In the genomic region with DNA sequence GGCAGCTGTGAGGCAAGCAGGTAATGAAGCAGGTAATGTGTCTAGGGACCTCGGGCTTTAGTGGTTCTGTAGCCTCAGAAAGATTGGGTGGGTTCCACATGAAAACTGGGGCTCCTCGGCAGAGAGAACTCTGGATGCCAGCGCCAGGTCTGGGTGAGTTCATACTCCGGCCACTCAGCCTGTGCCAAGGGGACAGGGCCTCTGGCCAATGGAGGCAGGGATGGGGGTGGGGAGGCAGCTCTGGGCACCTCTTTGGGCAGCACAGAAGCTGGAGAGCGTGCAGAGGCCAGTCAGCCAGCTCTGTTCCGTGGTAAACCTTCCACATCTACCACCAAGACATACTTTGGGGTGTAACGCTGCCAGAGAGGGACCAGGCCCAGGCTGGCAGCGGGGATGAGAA, we compare ENCODE assay signal across 17 mouse cellular contexts. TPM values are rescaled to one million over a fixed set of nuclear protein-coding genes. Genes with fewer than 3 reads are reported as not detected.
DNase-seq lines count a peak whose midpoint lies in the region; ATAC-seq lines count a peak whose summit lies in the region.
"Had no signal": no experiment of that assay in that cellular context is flagged by ENCODE, and none has a peak within 500 bp of the region (broad histone marks: within the 10 kb centered on the region; RNA-seq: fewer than 3 reads in every experiment).

No protein-coding gene starts in this region.

- H3K27ac ChIP-seq in hindbrain, embryonic 16.5 days (ENCODE audit: low read depth, low read length) = no peak overlapping the region
- no peak overlapping the region for H3K27ac ChIP-seq in hindbrain, embryonic 13.5 days
- no peak overlapping the region for H3K27ac ChIP-seq in neural tube, embryonic 13.5 days (replicated peaks)
- H3K27ac ChIP-seq in neural tube, embryonic 15.5 days (replicated peaks) = no peak overlapping the region
- H3K27ac ChIP-seq: embryonic facial prominence, embryonic 15.5 days; forebrain, embryonic 15.5 days; limb, embryonic 13.5 days; neural tube, embryonic 12.5 days had no signal

- DNase-seq in cerebellum, adult 8-10 months = peak; percentile 19
- no peak for DNase-seq in cerebellum, adult 11 months
- DNase-seq in layer of hippocampus, postnatal 36 days = peak; percentile 66 to 67
- DNase-seq in MN1 (ENCODE audit: low spot score) = no peak
- DNase-seq: B cell, adult 2 months; kidney, adult 9 months; lung, adult 18-20 months; lung, postnatal 4 days; thymus, adult 18-20 months had no signal

- H3K27me3 ChIP-seq in hindbrain, embryonic 16.5 days (replicated peaks; ENCODE audit: control insufficient read depth, insufficient read depth, low read length) = no peaks in the 10 kb centered on the region
- no peaks in the 10 kb centered on the region; the same call in 1 of the 2 replicates for H3K27me3 ChIP-seq in hindbrain, embryonic 13.5 days
- H3K27me3 ChIP-seq in neural tube, embryonic 13.5 days = no peaks in the 10 kb centered on the region
- H3K27me3 ChIP-seq in neural tube, embryonic 15.5 days (replicated peaks) = no peaks in the 10 kb centered on the region
- H3K27me3 ChIP-seq: embryonic facial prominence, embryonic 15.5 days; forebrain, embryonic 15.5 days; limb, embryonic 13.5 days; neural tube, embryonic 12.5 days had no signal

- no peaks in the 10 kb centered on the region for H3K36me3 ChIP-seq in hindbrain, embryonic 16.5 days (ENCODE audit: control insufficient read depth, insufficient read depth, low read length)
- no peaks in the 10 kb centered on the region for H3K36me3 ChIP-seq in hindbrain, embryonic 13.5 days
- H3K36me3 ChIP-seq in neural tube, embryonic 13.5 days = no peaks in the 10 kb centered on the region
- no peaks in the 10 kb centered on the region for H3K36me3 ChIP-seq in neural tube, embryonic 15.5 days
- H3K36me3 ChIP-seq: forebrain, embryonic 15.5 days; neural tube, embryonic 12.5 days had no signal

- peaks cover 12% of the 10 kb centered on the region for H3K4me1 ChIP-seq in hindbrain, embryonic 16.5 days (ENCODE audit: control insufficient read depth, insufficient read depth, low read depth, low read length)
- H3K4me1 ChIP-seq in hindbrain, embryonic 13.5 days (replicated peaks) = peaks cover 32% of the 10 kb centered on the region
- peaks cover 32% of the 10 kb centered on the region for H3K4me1 ChIP-seq in neural tube, embryonic 13.5 days (replicated peaks)
- H3K4me1 ChIP-seq in neural tube, embryonic 15.5 days = peaks cover 29% of the 10 kb centered on the region

- ATAC-seq in hindbrain, embryonic 16.5 days = no peak
- ATAC-seq in hindbrain, embryonic 13.5 days (ENCODE audit: low FRiP score) = no peak
- no peak for ATAC-seq in neural tube, embryonic 13.5 days (ENCODE audit: low read depth)
- no peak for ATAC-seq in neural tube, embryonic 15.5 days (ENCODE audit: low FRiP score)
- ATAC-seq: forebrain, embryonic 15.5 days had no signal

- no peaks in the 10 kb centered on the region for H3K9me3 ChIP-seq in hindbrain, embryonic 16.5 days (ENCODE audit: control insufficient read depth, low read length)
- no peaks in the 10 kb centered on the region for H3K9me3 ChIP-seq in hindbrain, embryonic 13.5 days
- no peaks in the 10 kb centered on the region for H3K9me3 ChIP-seq in neural tube, embryonic 13.5 days
- no peaks in the 10 kb centered on the region for H3K9me3 ChIP-seq in neural tube, embryonic 15.5 days (replicated peaks)
- H3K9me3 ChIP-seq: embryonic facial prominence, embryonic 15.5 days; forebrain, embryonic 15.5 days; limb, embryonic 13.5 days; neural tube, embryonic 12.5 days had no signal

- H3K4me3 ChIP-seq in hindbrain, embryonic 16.5 days (ENCODE audit: low read length) = no peak overlapping the region
- H3K4me3 ChIP-seq in hindbrain, embryonic 13.5 days = no peak overlapping the region
- no peak overlapping the region for H3K4me3 ChIP-seq in neural tube, embryonic 13.5 days
- H3K4me3 ChIP-seq in neural tube, embryonic 15.5 days (replicated peaks) = no peak overlapping the region
- H3K4me3 ChIP-seq: embryonic facial prominence, embryonic 15.5 days; forebrain, embryonic 15.5 days; limb, embryonic 13.5 days; neural tube, embryonic 12.5 days had no signal

- WGBS in hindbrain, embryonic 16.5 days = 83% methylated on average over 8 of the region's 8 CpGs
- 89% methylated on average over 8 of the region's 8 CpGs for WGBS in hindbrain, embryonic 13.5 days
- 83% methylated on average over 8 of the region's 8 CpGs for WGBS in neural tube, embryonic 13.5 days
- 85% methylated on average over 8 of the region's 8 CpGs for WGBS in neural tube, embryonic 15.5 days

- H3K9ac ChIP-seq in hindbrain, embryonic 16.5 days (ENCODE audit: low read depth, low read length) = peak overlapping the region; percentile 11; the same call in 1 of the 2 replicates
- no peak overlapping the region for H3K9ac ChIP-seq in hindbrain, embryonic 13.5 days
- H3K9ac ChIP-seq in neural tube, embryonic 13.5 days = 0 out of 2 replicates have a peak overlapping the region, but pooled peaks have one; percentile 5
- H3K9ac ChIP-seq in neural tube, embryonic 15.5 days (replicated peaks) = no peak overlapping the region
- H3K9ac ChIP-seq: embryonic facial prominence, embryonic 15.5 days; forebrain, embryonic 15.5 days; neural tube, embryonic 12.5 days had no signal

- H3K4me2 ChIP-seq in hindbrain, embryonic 16.5 days (ENCODE audit: low read length) = no peak overlapping the region
- H3K4me2 ChIP-seq in hindbrain, embryonic 13.5 days = no peak overlapping the region
- H3K4me2 ChIP-seq in neural tube, embryonic 13.5 days = no peak overlapping the region
- H3K4me2 ChIP-seq in neural tube, embryonic 15.5 days = no peak overlapping the region
- H3K4me2 ChIP-seq: embryonic facial prominence, embryonic 15.5 days; forebrain, embryonic 15.5 days; limb, embryonic 13.5 days; neural tube, embryonic 12.5 days had no signal

RNA-seq across cellular contexts. Expression of a gene that starts 9.0 kb away (rescaled TPM):
- 1.0 and 1.1 TPM in 2 replicates for polyA plus RNA-seq in hindbrain, embryonic 16.5 days (2015; fragmentation: Nextera tagmentation; extraction: Ambion mirVana)
- 1.1 and 1.6 TPM in 2 replicates for polyA plus RNA-seq in hindbrain, embryonic 13.5 days (2015; fragmentation: Nextera tagmentation; extraction: Ambion mirVana)
- polyA plus RNA-seq in neural tube, embryonic 13.5 days (2015; fragmentation: Nextera tagmentation; extraction: Ambion mirVana) = 1.4 and 1.5 TPM in 2 replicates
- polyA plus RNA-seq in neural tube, embryonic 15.5 days (2015; fragmentation: Nextera tagmentation; extraction: Ambion mirVana) = 1.7 and 2.5 TPM in 2 replicates
- total RNA-seq in layer of hippocampus, postnatal 36 days (2021) = 100 to 1,000 TPM; 127 to 142 TPM

RNA-seq across cellular contexts. Expression of a gene that starts 22.2 kb away (rescaled TPM):
- 7.7 and 7.9 TPM in 2 replicates for polyA plus RNA-seq in hindbrain, embryonic 16.5 days (2015; fragmentation: Nextera tagmentation; extraction: Ambion mirVana)
- polyA plus RNA-seq in hindbrain, embryonic 13.5 days (2015; fragmentation: Nextera tagmentation; extraction: Ambion mirVana) = 3.1 and 3.2 TPM in 2 replicates
- polyA plus RNA-seq in neural tube, embryonic 13.5 days (2015; fragmentation: Nextera tagmentation; extraction: Ambion mirVana) = 3.2 and 3.6 TPM in 2 replicates
- polyA plus RNA-seq in neural tube, embryonic 15.5 days (2015; fragmentation: Nextera tagmentation; extraction: Ambion mirVana) = 7.6 and 8.6 TPM in 2 replicates
- total RNA-seq in layer of hippocampus, postnatal 36 days (2021) = 10 to 100 TPM; 11.9 to 12.6 TPM

RNA-seq across cellular contexts. Expression of a gene that starts 46.9 kb away (rescaled TPM):
- 48.1 and 57.5 TPM in 2 replicates for polyA plus RNA-seq in hindbrain, embryonic 16.5 days (2015; fragmentation: Nextera tagmentation; extraction: Ambion mirVana)
- polyA plus RNA-seq in hindbrain, embryonic 13.5 days (2015; fragmentation: Nextera tagmentation; extraction: Ambion mirVana) = 62.6 and 63.8 TPM in 2 replicates
- polyA plus RNA-seq in neural tube, embryonic 13.5 days (2015; fragmentation: Nextera tagmentation; extraction: Ambion mirVana) = 66.3 and 75.0 TPM in 2 replicates
- polyA plus RNA-seq in neural tube, embryonic 15.5 days (2015; fragmentation: Nextera tagmentation; extraction: Ambion mirVana) = 48.0 and 96.7 TPM in 2 replicates
- 10 to 100 TPM; 20.2 to 24.0 TPM for total RNA-seq in layer of hippocampus, postnatal 36 days (2021)

Comparison
In these comparisons a context has a peak if more than half of its experiments do, and no peak if none do; other contexts are left out.
1. DNase-seq: peak in cerebellum, adult 8-10 months (single experiment) and layer of hippocampus, postnatal 36 days (2 of 2); none in cerebellum, adult 11 months (single experiment) and MN1 (single experiment).
2. H3K9ac ChIP-seq: peak in hindbrain, embryonic 16.5 days (single experiment) and neural tube, embryonic 13.5 days (single experiment); none in hindbrain, embryonic 13.5 days (single experiment) and neural tube, embryonic 15.5 days (single experiment).